Mouse (Mus musculus) 3T3-L1 (cell line): Measurements from ENCODE around the gene Aqp11.

Experiments used
- DNase-seq: peaks from one replicate; pipeline ENCODE4 v3.0.0-alpha.2; 2015; ENCODE audit warnings: low read depth, low spot score

The Aqp11 gene

DNA sequence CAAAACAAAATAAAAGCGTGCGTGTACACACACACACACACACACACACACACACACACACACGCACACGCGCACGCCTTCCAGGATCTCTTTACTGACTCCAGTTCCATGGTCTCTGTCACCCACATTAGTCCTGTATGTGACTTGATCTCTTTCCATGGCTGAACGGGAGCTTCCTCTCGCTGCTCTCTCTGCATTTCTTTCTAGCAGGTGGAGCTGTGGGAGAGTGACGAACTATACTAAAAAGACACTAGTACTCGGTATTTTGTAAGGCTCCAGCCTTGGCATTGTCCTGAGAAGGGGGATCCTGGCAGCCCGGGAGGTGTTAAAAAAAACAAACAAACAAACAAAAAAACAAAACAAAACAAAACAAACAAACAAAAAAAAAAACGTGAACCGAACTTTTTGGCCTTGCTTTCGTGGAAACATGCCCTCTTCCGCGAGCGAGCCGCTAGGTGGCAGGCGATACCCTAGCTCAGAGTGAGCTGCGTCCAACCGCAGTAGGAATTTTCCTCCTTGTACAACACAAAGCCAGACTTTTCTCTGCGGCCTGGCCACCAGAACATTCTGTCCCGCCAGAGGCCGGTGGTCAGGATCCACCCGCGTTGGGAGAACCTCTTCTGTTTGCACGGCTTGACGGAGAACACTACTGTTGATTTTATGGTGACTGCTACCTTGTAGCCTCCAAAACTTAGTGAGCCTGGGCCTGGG is 9.9 kb upstream of the Aqp11 start:
- peak; percentile 87 for DNase-seq

DNA sequence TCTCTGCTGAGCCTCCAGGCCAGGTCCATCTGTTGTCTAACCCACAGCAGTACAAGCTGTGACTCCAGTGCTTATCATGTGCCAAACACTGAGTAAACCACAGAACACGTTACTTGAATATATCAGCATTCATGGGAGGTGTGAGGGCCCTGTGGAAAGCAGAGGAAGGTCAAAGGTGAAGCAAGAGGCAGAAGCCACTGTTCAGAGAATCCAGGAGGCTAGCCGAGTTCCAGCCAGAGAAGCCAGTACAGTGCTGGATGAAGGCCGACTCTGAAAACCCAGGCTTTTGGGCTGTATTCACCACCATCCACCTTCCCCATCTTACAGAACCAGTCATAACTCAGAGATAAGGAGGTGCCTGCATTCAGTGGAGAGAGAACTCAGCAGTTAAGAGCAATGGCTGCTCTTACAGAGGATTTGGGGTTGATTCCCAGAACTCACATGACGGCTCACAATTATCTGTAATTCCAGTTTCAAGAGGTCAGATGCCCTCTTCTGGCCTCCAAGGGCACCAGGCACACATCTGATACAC is 9.2 kb upstream of the Aqp11 start:
- no peak for DNase-seq

DNA sequence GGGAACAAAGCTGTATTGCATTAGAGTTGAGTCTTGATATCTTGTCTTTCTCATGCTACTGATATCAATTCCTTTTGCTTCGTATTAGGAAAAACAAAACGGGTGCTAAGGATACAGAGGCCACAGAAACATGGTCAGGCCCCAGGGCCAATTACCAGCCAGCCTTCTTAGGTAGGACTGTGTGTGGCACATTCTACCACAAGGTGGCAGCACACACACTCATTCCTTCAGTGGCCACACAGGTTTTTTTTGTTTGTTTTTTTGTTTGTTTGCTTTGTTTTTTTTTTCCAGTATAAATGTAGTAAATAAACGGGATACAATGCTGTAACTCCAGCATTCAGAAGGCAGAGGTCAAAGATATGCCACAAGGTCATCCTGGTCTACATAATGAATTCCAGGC is 7.2 kb upstream of the Aqp11 start:
- DNase-seq, result peak; percentile 85

DNA sequence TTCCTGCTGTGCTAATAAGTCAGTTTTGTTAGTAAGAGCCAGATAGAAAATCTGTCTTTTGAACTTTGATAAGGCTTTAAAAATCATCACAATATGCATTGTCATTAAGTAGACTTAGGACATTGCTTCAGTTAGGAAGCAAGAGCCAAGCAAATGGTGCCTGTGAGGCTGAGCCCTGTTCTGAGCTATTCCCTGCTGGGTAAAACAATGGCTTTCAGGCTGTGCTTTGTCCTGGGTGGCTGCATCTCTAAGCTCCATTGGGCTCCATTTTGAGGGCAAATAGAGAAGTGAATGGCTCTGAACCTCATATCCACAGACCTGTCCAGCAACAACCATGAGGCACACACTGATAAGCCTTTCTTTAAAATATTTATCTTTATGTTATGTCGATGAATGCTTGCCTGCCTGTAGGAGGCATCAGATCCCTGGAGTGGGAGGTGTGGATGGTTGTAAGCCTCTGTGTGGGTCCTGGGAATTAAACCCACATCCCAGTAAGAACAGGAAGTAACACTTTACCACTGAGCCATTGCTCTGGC is 3.7 kb upstream of the Aqp11 start:
- no peak for DNase-seq

DNA sequence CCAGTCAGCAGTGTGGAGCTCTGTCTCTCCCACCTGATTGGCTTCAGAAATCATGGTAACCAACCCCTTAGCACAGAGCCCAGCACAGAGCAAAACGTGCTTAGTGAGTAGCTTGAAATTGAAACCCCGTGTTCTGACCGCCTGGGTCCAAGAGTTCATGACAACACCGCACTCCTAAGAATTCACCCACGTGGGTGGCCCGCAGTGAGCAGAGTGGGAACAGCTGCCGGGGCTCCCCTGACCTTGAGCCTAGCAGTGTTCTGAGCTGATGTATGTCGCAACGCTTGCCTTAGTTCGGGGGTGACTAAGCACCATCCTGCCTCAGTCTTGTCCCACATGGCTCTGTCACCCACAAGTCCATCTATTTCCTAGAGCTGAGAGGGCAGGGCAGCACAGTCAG is 2.9 kb upstream of the Aqp11 start:
- DNase-seq, result peak; percentile 37

DNA sequence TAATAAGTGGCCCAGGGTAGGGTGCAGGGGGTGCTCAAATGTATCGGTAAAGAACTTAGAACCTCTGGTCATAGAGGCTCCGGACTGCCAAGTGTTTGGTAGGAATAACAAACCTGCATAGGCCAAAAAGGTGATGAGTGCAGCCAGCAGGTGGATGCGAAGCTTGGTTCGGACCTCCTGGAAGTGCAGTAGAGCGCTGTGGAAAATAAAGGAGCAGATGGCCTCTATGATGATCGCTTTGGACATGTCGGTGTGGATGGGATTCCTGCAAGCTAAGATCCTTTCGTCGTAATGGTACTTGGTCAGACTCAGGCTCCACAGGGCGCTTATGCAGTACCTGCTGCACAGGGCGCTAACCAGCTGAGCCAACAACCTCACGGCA is 842 bp downstream of the Aqp11 start:
- no peak for DNase-seq

DNA sequence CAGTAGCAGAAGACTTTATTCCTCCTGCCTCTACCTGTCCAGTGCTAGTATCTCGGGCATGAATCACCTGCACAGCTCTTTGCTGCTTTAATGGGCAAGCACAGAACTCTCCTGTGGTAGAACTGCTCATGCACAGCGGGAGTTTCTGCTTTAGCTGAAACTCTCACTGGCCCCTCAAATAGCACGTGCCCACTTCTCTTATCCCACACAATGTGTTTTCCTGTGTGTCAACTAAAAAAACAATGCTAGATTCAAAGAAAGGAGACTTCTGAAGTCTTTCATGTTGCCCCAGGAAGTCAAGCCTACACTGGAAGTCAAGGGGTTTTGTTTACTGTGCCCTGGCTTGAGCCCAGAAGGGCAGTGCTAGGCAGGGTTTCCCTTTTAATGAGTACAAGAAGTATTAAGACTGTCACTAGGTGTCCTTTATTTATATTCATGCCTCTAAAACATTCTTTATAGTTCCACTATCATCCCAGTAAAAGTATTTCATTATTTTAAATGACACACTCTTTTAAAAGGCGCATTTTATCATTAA is 2.1 kb downstream of the Aqp11 start:
- no peak for DNase-seq

DNA sequence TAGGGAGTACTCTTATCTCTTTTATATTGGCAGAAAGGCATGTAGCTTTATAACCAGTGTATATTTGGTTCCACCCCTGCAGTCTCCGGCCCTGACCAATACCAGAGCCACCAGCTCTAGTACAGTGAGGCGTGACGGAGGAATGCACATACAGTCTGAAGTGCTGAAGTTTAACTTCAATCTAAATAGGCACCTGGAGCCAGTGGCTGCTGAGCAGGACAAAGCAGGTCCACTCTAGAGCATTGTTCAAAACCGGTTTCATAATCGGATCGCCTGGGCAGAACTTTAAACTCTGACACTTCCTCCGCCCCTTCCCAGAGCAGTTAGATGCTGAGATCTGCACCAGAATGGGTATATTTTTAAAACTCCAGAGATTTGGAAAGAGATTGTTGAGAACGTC is 3.1 kb downstream of the Aqp11 start:
- DNase-seq, result no peak

DNA sequence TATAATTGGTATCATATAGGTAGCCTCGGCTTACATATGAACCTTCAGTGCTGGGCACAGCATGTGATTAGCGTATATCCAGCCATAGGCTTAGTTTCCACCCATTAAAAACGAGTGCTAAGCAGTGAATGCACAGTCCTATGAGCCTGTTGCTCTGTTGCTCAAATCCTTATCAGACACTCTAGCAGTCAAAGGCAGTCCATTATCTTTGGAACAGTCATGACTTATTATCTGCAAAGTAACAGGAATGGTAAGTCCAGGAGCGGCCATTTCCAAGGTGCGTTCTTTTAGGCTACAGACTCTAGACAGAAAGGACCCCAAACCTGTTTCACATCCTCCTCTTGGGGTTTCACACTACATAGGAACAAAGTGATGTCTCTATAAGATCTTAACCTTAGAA is 4.5 kb downstream of the Aqp11 start:
- DNase-seq, result no peak

DNA sequence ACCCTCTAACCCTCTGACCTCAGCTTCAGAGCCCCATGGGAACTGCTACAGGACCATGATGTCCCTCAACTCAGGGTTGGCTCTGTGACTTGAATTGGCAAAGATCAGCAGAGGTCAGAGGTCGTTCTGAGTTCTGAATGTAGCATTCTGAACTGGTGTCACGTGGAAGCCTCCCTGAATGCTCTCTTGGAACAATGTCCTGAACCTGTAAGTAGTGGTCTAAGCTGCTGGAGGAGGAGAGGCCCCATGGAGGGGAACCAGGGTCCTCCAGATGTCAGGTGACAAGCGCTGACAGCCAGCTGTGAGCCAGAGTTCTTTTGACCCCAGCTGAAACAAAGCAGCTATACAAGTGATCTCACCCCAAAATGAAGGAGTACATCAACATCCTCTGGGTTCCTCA is 7.7 kb downstream of the Aqp11 start:
- DNase-seq, result no peak

DNA sequence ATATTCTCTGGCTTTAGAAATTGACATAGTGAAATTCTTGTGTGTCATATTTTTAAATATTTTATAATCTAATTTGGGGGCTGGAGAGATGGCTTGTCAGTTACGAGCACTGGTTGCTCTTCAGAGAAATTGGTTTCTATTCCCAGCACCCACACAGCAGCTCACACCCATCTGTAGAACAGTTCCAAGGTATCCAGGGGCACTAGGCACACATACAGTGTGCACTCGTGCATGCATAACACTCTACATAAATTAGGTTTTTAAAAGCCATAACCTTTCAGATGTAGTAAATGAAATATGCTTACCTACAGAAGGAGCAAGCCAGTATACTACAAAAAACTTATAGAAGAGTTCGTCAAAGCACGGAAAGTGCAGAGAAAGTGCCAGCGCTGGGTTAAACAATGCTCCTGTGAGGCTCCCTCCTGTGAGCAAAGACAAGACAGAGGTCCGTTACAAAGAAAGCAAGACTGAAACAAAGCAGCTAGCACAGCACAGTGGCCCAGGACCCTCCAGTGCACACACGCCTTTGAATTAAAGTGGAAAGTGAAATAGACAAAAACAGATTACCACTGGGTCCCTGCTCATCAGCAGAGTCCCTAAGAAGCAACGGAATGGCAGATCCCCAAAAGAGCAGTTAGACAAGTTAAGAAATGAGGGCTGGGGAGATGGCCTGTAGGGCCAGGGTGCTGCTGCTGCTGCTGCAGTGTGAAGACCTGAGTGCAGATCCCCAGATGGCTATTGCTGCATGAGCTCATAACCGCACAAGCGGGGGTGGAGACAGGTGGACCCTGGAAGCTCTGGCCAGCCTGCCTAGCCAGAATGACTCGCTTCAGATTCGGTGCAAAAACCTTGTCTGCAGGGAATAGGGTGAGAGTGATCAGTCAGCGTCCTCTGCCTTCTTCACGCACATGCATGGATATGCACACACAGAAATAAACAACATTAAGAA is 9.1 kb downstream of the Aqp11 start:
- no peak for DNase-seq

DNA sequence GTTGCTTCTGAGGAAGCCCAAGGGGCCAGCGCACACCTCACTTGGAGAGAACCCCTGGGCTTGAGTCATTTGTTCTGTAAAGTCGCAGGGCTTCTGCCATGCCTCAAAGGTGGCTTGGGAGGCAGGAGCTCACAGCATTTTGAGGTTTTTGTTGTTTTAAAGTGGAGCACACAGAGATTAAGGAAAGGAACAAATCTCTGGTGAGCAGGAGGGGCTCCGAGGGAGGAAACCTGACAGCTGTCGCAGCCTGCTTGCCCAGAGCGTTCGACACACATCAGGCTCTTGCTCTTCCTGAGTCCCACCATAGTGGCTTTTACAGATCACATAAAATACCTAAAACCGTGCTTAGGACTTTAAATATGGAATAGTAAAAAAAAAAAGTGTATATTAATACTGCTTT is 11.3 kb downstream of the Aqp11 start:
- no peak for DNase-seq

DNA sequence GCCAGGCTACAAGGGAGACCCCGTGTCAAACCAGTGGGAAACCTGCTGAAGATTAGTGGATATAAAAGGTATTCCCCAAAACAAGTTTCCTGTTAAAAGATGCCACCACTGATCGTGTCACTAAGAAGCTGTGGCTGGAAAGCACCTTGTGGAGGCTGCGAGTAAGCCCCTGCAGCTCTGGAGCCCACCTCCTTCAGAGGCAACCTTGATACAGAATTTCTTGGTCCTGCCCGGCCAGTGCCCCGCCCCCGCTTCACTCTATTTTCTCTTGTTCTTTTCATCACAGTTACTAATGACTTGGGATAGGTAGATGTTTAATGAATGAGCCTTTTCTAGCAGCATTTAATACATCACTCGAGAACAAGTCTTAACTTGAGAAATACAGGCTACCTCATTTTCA is 12.0 kb downstream of the Aqp11 start:
- no peak for DNase-seq

DNA sequence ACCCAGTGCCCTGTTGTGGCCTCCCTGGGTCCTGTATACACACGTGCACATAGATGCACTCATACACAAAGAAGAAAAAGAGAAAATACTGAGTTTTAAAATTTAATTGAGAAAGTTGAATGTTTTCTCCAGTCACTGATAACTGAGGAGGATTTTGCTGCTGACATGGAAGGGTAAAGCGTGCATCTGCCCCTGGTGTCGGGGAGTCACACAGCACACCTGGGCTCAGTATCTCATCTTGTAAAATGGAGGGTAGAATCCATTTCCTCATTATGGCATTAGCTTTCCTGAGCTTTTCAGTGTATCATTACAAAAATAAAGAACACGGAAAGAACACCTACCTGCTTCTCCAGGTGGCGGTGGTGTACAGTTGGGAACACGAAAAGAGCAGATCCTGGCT is 12.7 kb downstream of the Aqp11 start:
- no peak for DNase-seq

DNA sequence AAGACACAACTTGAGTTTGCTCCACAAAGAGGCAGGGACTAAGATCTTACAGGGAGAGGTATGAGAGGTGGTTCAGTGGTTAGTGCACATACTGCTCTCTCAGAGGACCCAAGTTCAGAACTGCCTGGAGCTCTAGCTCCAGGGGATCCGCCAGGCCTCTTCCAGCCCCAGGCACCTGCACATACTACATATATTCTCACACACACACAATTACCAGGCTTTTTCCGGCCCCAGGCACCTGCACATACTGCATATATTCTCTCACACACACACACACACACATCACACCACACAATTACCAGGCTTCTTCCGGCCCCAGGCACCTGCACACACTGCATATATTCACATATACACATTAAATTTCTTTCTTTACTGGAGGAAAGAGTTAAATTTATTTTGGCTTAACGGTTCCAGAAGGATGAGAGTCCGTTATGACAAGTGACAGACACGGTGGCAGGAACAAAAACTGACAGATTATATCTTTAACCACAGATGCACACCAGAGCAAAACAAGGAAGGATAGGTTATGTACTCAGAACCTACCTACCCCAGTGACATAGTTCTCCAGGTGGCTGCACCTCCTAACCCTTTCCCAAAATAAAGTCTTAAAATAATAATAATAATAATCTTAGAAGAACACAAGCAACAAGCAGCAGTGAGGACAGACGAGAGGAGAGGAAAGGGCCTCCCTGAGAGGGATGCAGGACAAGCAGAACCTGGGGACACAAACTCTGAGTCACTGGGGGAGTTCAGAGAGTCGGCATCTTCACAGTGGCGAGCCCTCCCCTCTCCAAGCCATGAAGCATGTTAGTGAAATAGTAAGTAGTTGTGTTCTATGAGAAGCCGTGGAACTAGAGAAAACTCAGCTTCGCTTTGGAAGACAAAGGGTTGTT is 14.2 kb downstream of the Aqp11 start:
- no peak for DNase-seq

DNA sequence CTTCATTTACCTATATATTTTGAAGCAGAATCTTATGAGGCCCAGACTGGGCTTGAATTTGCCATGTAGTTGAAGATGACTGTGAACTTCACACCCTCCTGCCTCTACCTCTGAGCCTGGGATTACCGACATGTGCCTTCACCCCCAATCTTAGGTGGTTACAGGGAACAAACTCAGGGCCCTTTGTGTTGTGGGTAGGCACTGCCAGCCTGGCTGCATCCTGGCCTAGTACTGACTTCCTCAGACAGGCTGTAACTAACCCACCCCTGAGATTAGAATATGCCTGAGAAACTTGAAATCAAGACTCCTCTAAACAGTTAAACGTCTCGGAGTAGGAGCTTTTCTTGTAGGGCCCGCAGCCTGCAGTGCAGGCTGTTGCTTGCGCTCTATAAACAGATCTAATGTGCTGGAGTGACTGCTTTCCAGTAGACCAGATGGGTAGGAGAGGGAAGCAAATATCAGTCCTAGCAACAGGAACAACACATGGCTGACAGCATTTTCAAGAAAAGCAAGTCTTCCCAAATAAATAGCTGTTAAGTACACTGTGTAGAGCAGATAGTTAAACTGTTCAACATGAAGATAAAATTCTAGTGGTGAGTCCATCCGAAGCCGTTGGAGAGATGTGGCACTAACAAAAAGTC is 15.7 kb downstream of the Aqp11 start:
- no peak for DNase-seq

DNA sequence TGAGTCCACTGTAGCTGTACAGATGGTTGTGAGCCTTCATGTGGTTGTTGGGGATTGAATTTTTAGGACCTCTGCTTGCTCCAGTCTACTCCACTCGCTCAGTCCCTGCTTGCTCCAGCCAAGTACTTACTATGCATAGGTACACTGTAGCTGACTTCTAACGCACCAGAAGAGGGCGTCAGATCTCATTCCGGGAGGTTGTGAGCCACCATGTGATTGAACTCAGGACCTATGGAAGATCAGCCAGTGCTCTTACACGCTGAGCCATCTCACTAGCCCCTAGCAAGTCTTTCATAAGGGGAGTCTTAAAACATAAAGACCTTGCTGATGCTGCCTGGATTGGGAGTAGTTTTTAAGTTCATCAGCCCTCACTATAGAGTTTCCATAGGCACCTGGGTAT is 18.0 kb downstream of the Aqp11 start:
- no peak for DNase-seq

DNA sequence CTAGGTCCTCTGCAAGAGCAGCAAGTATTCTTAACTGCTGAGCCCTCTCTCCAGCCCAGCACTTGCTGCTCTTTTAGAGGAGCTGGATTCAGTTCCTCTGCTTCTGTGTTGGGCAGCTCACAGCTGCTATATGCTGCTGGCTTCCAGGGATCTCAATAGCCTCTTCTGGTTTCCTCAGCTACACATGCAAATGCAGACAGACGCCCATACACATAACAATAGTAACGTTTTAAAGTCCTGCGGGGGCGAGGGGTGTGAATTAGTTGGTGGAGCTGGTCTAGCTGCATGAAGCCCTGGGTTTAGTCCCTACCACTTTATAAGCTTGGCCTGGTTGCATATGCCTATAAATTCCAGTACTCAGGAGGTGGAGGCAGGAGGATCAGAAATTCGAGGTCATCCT is 19.0 kb downstream of the Aqp11 start:
- no peak for DNase-seq

DNA sequence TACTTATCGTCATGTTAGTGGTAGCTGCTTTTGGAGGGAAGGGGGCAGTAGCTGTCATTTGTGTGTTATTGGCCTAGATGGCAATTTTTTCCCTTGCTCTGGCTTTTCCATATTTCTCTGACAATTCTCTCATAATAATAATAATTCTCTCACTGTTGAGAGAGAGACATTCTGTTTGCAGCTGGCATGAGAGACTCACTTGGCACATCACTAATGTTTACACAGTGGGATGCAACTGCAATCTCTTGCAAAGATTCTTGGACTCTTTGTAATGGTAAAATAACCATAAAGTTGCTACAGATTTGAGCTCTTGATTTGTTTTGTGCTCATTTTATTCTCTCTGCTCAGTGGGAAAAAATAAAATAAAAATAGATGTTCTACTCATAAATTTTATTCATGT is 20.8 kb downstream of the Aqp11 start:
- DNase-seq, result no peak

DNA sequence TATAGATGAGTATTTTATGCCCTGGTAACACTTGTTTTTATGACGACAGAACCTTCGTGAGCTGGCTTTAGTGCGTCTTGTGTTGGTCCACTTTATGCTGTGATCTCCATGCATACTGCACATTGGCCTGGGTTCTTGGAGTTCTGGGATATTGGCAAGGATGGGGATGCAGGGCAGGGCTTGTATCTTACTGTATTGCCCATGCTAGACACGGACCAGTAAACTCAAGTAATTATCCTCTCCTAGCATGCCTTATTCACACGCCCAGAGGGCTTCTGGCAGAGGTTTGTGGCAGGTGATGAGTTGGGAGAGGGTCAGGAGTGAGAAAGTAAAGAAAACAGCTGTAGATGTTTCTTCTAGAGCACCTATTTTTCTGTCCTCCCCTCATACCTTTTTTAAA is 23.4 kb downstream of the Aqp11 start:
- DNase-seq, result no peak

DNA sequence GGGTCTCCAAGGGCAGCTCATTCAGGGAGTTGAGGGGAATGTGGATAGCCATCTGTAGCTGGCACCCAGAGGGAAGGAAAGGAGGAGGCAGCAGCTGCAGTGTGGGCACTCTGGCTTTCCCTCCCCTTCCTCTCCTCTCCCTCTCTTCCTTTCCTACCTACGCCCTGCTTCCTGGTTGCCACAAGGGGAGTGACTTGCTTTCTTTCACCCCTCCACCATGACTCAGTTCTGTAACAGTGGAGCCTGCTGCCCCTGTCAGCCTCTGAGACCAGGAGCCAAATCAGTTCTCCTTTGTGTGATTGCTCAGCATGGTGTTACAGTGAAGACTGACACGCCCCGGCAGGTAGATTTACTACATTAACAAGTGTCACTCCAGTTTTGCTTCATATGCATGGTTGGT is 28.9 kb downstream of the Aqp11 start:
- DNase-seq, result no peak
